Mouse (Mus musculus) heart, postnatal 0 days (tissue): ENCODE data around the gene Aprt.

ENCODE experiments used
- CTCF ChIP-seq: IDR thresholded peaks from 2 replicates; pipeline ENCODE4 v1.5.1; 2016; ENCODE audit warnings: antibody characterized with exemption, control low read depth, low read depth
- EP300 ChIP-seq: IDR thresholded peaks from 2 replicates; pipeline ENCODE4 v1.6.1; 2016; ENCODE audit warnings: antibody characterized with exemption, low read depth

- TF ChIP-seq CTCF: no peak
- TF ChIP-seq EP300: no peak
These were observed 34.0 kb upstream of the Aprt start for GRCm38 (mm10) chr8:122610612-122611277.
